Mouse (Mus musculus) kidney, postnatal 0 days (tissue): ENCODE measurements around the gene Otop2. TPM values are rescaled to one million over a fixed set of nuclear protein-coding genes. Genes with fewer than 3 reads are reported as not detected.

Experiments used
- ATAC-seq: fragments of 200-750 bp; cut with Nextera tagmentation; replicated peaks from 2 replicates; pipeline ENCODE4 v1.8.0; 2017; ENCODE audit warnings: low read depth, moderate number of reproducible peaks, moderate TSS enrichment, moderate library complexity; ENCODE audit not compliant: low FRiP score
- DNase-seq: peaks from one replicate; pipeline ENCODE4 v3.0.0-alpha.2; 2016; ENCODE audit warnings: low spot score
- H3K27ac ChIP-seq: fragments of 300-500 bp; sonication (generic); 2 replicates; pipeline ENCODE4 v1.5.1; 2014; ENCODE audit warnings: mild to moderate bottlenecking
- H3K27me3 ChIP-seq: fragments of 300-500 bp; sonication (generic); 2 replicates; pipeline ENCODE4 v1.6.1; 2014; ENCODE audit warnings: low read length, mixed read lengths; ENCODE audit not compliant: insufficient read depth
- H3K36me3 ChIP-seq: fragments of 300-500 bp; sonication (generic); 2 replicates; pipeline ENCODE4 v1.6.1; 2014; ENCODE audit warnings: low read length, mixed read lengths; ENCODE audit not compliant: insufficient read depth
- H3K4me1 ChIP-seq: fragments of 300-500 bp; sonication (generic); replicated peaks from 2 replicates; pipeline ENCODE4 v1.6.1; 2014; ENCODE audit warnings: antibody characterized with exemption, low read length, mixed read lengths; ENCODE audit not compliant: insufficient read depth
- H3K4me2 ChIP-seq: fragments of 300-500 bp; sonication (generic); 2 replicates; pipeline ENCODE4 v1.6.1; 2014; ENCODE audit warnings: mild to moderate bottlenecking, low read length, moderate library complexity, mixed read lengths
- H3K4me3 ChIP-seq: fragments of 300-500 bp; sonication (generic); replicated peaks from 2 replicates; pipeline ENCODE4 v1.5.1; 2014; ENCODE audit warnings: low read depth, low read length
- H3K9ac ChIP-seq: fragments of 300-500 bp; sonication (generic); 2 replicates; pipeline ENCODE4 v1.6.1; 2014; ENCODE audit warnings: low read depth, low read length
- H3K9me3 ChIP-seq: fragments of 300-500 bp; sonication (generic); replicated peaks from 2 replicates; pipeline ENCODE4 v1.6.1; 2016; ENCODE audit warnings: low read length, inconsistent platforms, mixed read lengths
- CTCF ChIP-seq: IDR thresholded peaks from 2 replicates; pipeline ENCODE4 v1.5.1; 2016; ENCODE audit warnings: antibody characterized with exemption, low read depth, mild to moderate bottlenecking, moderate library complexity
- WGBS: fragments of 180-500 bp; shearing (Covaris S2); extraction: QIAGEN DNeasy Blood & Tissue Kit; methylation state at CpG from one replicate; pipeline ENCODE4 v1.1.7; 2014; 5-methylcytosine and 5-hydroxymethylcytosine counted together
- polyA plus RNA-seq: library from polyadenylated mRNA; unstranded; fragments of >200 nt; fragmentation: Nextera tagmentation; extraction: Ambion mirVana; gene quantifications from 2 replicates; pipeline ENCODE4 v1.2.1, GENCODE M21; 2015

Gene Otop2
- polyA plus RNA-seq, 1 experiment from 2014 or later, result not detected

DNA sequence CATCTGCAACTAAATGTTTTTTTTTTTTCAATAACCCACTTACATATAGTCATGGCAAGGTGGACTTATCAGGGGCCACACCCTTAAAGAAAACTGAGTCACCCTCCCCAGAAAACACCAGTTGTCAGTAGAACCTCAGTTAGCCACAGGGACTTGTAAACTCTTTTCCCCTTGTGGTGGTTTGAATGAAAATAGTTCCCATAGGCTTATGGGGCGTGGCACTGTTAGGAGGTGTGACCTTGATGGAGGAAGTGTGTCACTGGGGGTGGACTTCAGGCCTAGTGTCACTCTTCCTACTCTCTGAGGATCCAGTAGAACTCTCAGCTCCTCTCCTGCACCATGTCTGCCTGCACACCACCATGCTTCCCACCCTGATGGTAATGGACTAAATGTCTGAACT is 27.2 kb upstream of the Otop2 start:
- Histone ChIP-seq H3K27me3 (no peaks in the 10 kb centered on the region), H3K27ac (no peak overlapping the region), H3K9me3 (no peaks in the 10 kb centered on the region), H3K4me3 (no peak overlapping the region), H3K4me1 (0 out of 2 replicates have a peak, but pooled peaks cover 3% of the 10 kb centered on the region), H3K4me2 (no peak overlapping the region), H3K9ac (no peak overlapping the region), H3K36me3 (no peaks in the 10 kb centered on the region)
- no peak for ATAC-seq
- WGBS, result 72% methylated on average over 1 of the region's 1 CpGs
- no peak for TF ChIP-seq CTCF
- no peak for DNase-seq

DNA sequence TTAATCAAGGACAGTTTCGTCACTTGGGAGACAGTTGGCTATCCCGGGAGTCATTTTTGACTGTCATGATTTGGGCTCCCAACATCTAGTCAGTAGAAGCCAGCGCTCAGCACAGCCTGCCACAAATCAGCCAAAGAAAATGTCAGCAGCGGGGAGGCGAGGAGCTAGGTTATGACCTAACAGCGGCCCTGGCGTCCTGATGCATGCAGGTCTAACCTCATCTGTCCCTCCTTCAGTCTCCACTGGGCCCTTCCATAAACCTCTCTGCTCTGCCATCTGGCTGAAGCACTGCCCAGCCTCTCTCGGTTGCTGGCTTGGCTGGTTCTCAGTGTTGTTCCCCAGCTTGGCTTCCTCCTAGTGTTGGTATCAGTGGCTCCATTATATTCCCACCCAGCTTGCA is 24.7 kb upstream of the Otop2 start:
- Histone ChIP-seq H3K4me2 (no peak overlapping the region), H3K9me3 (no peaks in the 10 kb centered on the region), H3K36me3 (no peaks in the 10 kb centered on the region), H3K4me3 (no peak overlapping the region), H3K4me1 (0 out of 2 replicates have a peak, but pooled peaks cover 3% of the 10 kb centered on the region), H3K9ac (no peak overlapping the region), H3K27me3 (no peaks in the 10 kb centered on the region), H3K27ac (no peak overlapping the region)
- 54% methylated on average over 8 of the region's 8 CpGs for whole genome bisulfite sequencing
- DNase-seq (no peak), ATAC-seq (no peak)
- no peak for TF ChIP-seq CTCF

DNA sequence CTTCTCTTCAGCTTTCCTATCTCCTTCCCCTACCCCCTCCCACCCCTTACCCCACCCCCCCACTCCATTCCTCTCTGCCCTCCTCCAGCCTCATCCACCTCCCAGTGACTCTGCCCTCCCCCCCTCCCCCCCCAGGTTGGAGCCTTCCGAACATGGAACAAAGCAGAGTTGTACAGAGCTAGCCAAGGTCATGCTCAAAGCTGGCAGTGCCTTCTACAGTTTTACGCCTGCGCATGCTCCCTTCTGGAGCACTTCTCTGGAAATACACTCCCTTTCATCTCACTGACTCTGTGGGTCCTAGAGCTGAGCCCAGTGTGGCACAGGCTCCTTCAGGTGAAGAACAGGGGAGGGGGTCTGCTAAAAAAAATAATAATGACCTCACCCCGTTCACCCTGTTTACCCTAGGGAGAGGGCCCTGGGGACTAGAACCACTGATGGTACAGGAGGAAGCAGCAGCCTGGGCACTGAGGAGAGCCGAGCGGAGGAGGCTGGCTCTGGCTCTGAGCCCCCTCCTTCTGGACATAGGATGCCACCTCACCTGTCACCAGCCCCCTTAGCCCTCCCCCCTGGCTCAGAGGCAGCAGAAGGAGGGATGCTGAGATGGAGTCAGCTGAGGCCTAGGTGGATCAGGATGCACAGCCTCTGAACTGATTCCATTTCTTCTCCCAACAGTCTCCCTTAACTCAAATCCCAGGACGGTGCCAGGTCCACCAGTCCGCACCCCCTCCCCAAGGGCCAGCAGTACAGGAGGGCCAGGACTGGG is 24.1 kb upstream of the Otop2 start:
- no peaks in the 10 kb centered on the region for H3K36me3 ChIP-seq
- ATAC-seq (0 out of 2 replicates have a peak, but pooled peaks have one; percentile 23), DNase-seq (no peak)
- no peak overlapping the region for H3K9ac ChIP-seq
- 76% methylated on average over 8 of the region's 8 CpGs for WGBS
- no peak overlapping the region for H3K27ac ChIP-seq
- H3K4me1 ChIP-seq, result no peaks in the 10 kb centered on the region
- no peak overlapping the region for H3K4me2 ChIP-seq
- H3K4me3 ChIP-seq, result no peak overlapping the region
- H3K27me3 ChIP-seq, result no peaks in the 10 kb centered on the region
- no peak for TF ChIP-seq CTCF
- no peaks in the 10 kb centered on the region for H3K9me3 ChIP-seq

DNA sequence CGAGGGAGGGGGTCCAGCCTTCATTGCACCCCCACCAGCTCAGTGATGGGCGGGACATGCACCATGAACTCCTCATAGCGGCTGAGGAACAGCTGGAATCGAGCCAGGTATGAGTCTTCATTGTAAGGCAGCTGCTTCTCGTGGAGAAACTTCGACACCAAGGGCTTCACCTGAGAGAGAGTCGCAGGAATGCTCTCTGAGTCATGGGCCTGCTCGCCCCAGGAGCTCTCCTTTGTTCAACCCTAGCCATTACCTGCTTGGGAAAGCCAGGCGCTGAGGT is 23.5 kb upstream of the Otop2 start:
- no peaks in the 10 kb centered on the region for H3K4me1 ChIP-seq
- H3K9me3 ChIP-seq, result no peaks in the 10 kb centered on the region
- H3K4me2 ChIP-seq, result no peak overlapping the region
- WGBS, result 65% methylated on average over 9 of the region's 9 CpGs
- no peak overlapping the region for H3K4me3 ChIP-seq
- H3K36me3 ChIP-seq, result no peaks in the 10 kb centered on the region
- H3K9ac ChIP-seq, result no peak overlapping the region
- ATAC-seq, result 0 out of 2 replicates have a peak, but pooled peaks have one; percentile 11
- no peak for DNase-seq
- no peak for TF ChIP-seq CTCF
- H3K27ac ChIP-seq, result no peak overlapping the region
- no peaks in the 10 kb centered on the region for H3K27me3 ChIP-seq

DNA sequence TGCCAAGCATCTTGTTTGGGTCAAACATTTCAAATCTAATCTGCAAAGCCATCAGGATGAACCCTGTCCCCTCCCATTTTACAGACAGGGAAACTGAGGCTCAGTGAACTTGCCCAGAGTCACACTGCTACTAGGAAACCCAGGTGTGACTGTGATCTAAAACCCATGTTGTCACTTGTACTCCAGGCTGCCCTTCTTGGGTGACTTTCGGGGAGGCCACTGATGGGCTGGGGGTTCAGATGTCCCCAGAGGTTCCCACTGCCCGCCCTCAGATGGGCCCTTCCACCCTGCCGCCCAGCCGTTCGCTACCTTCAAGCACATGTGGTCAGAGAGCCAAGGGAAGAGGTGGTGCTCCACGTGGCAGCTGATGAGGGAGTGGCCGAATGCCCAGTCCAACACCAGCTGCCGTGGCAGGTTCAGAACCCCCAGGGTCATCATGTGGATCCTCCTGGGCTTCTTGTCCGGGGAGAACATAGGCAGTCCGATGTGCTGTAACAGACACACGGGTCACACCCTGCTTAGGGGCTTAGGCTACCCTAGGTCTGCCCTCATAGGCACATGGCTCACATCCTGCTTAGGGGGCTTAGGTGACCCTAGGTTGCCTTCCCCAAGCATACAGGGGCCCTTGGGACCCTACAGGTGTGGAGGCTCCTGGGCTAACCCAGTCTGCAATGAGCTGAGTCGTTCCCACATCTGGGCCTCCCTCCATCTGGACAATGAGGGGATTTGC is 22.9 kb upstream of the Otop2 start:
- no peak for DNase-seq
- Histone ChIP-seq H3K9me3 (no peaks in the 10 kb centered on the region), H3K4me1 (no peaks in the 10 kb centered on the region), H3K27ac (no peak overlapping the region), H3K36me3 (no peaks in the 10 kb centered on the region), H3K4me3 (no peak overlapping the region), H3K27me3 (no peaks in the 10 kb centered on the region), H3K4me2 (no peak overlapping the region), H3K9ac (no peak overlapping the region)
- WGBS, result 81% methylated on average over 12 of the region's 12 CpGs
- no peak for TF ChIP-seq CTCF
- ATAC-seq, result no peak

DNA sequence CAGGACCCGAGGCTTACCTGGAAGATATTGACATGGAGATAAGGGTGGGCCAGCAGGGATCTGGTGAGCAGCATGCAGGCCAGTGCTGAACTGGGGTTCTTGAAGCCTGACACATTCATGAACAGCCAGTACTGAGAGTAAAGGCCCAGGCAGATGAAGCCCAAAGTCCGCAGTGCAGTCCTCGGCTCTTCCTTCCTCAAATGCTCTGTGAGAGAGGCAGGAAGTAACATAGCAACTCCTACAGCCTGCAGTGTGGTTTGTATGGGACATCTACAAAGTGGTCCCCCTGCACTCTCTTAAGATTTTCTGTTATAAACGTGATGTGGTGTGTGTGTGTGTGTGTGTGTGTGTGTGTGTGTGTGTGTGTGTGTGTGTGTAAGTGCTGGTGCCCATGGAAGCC is 21.7 kb upstream of the Otop2 start:
- no peaks in the 10 kb centered on the region for H3K9me3 ChIP-seq
- H3K36me3 ChIP-seq, result no peaks in the 10 kb centered on the region
- WGBS, result 61% methylated on average over 4 of the region's 4 CpGs
- H3K27me3 ChIP-seq, result no peaks in the 10 kb centered on the region
- no peak overlapping the region for H3K4me2 ChIP-seq
- DNase-seq, result no peak
- no peak for ATAC-seq
- H3K27ac ChIP-seq, result no peak overlapping the region
- H3K9ac ChIP-seq, result no peak overlapping the region
- no peak for TF ChIP-seq CTCF
- 0 out of 2 replicates have a peak, but pooled peaks cover 2% of the 10 kb centered on the region for H3K4me1 ChIP-seq
- H3K4me3 ChIP-seq, result no peak overlapping the region
